Mouse (Mus musculus) Patski (cell line): ENCODE data around the gene Yipf2. TPM values are rescaled to one million over a fixed set of nuclear protein-coding genes. Genes with fewer than 3 reads are reported as not detected.
"Not testable (repeated sequence)": the region's sequence is repeated elsewhere in the genome, so short reads cannot be mapped to it uniquely, and the experiment has no call there.

Source experiments
- ATAC-seq: fragments of 100-300 bp; one replicate; pipeline ENCODE4 v1.8.0; 2021
- CTCF ChIA-PET: fragments of 350-600 bp; sonication (Branson Sonifier 250); formaldehyde crosslinking; loops from one replicate; lab custom pipeline; 2022; ENCODE audit warnings: inconsistent platforms; lab: Charles Lee
- POLR2A ChIA-PET: fragments of 350-600 bp; sonication (Branson Sonifier 250); formaldehyde crosslinking; loops from one replicate; lab custom pipeline; 2022; ENCODE audit warnings: antibody characterized with exemption, inconsistent platforms; lab: Charles Lee
- DNase-seq: peaks from one replicate; pipeline ENCODE4 v3.0.0-alpha.2; 2011; ENCODE audit warnings: low read depth, low spot score
- H3K27me3 ChIP-seq: fragments of 371-371 bp; one replicate; pipeline ENCODE4 v1.5.1; 2021
- CTCF ChIP-seq: fragments of 100-300 bp; IDR thresholded peaks from one replicate; pipeline ENCODE4 v1.5.1; 2021
- in situ Hi-C: fragments of 300-500 bp; cut with MboI; formaldehyde crosslinking; loops from 3 replicates; pipeline ENCODE4 v1.11.1; 2018; ENCODE audit warnings: low pct_unique_long_range_greater_than_20kb, mixed read lengths
- polyA plus RNA-seq: library from polyadenylated mRNA; unstranded; gene quantifications from one replicate; pipeline ENCODE4 v1.2.3, GENCODE M21; 2021

Gene Yipf2
- polyA plus RNA-seq, 1 experiment from 2014 or later: 39.0 TPM

GRCm38 (mm10) chr9:21545916-21546788 is 46.5 kb downstream of the Yipf2 start:
- ChIA-PET CTCF (interaction anchor here (0.7 to 1.3 kb wide), 9 partner anchors 9 to 73 kb away, joined by 3 to 6 read pairs (median 4); partner anchors contain the start of genes Timm29, Tmed1 and Yipf2), POLR2A (interaction anchor here (1.0 to 1.2 kb wide), 2 partner anchors 12 to 37 kb away, joined by 3 to 4 read pairs; no protein-coding TSS in a partner anchor)
- no peaks in the 10 kb centered on the region for H3K27me3 ChIP-seq
- in situ Hi-C loops: loop anchor here (5.0 kb wide), 1 partner anchor 46 kb away; the partner anchor contains the start of genes Timm29 and Yipf2
- DNase-seq: peak; percentile 87
- peak; percentile 87 for ATAC-seq
- TF ChIP-seq CTCF: peak; percentile 96

GRCm38 (mm10) chr9:21545351-21545915 is 47.2 kb downstream of the Yipf2 start:
- ChIA-PET POLR2A (interaction anchor here (1.0 to 1.2 kb wide), 2 partner anchors 11 to 36 kb away, joined by 3 to 4 read pairs; no protein-coding TSS in a partner anchor), CTCF (interaction anchor here (0.7 to 1.3 kb wide), 8 partner anchors 10 to 56 kb away, joined by 3 to 6 read pairs (median 4); partner anchors contain the start of genes Timm29, Tmed1 and Yipf2)
- TF ChIP-seq CTCF: no peak
- H3K27me3 ChIP-seq: no peaks in the 10 kb centered on the region
- in situ Hi-C loops: loop anchor here (5.0 kb wide), 1 partner anchor 47 kb away; the partner anchor contains the start of genes Timm29 and Yipf2
- ATAC-seq (peak; percentile 21), DNase-seq (no peak)

- H3K27me3 ChIP-seq, DNase-seq, CTCF ChIA-PET, POLR2A ChIA-PET, ATAC-seq, in situ Hi-C loops: not testable (repeated sequence)
Measured at GRCm38 (mm10) chr9:21542001-21542400, 50.6 kb downstream of the Yipf2 start.

GRCm38 (mm10) chr9:21539981-21540753 is 52.5 kb downstream of the Yipf2 start:
- ChIA-PET CTCF (no interaction called here), POLR2A (interaction anchor here (1.1 kb wide), 1 partner anchor 74 kb away, joined by 3 read pairs; no protein-coding TSS in a partner anchor)
- in situ Hi-C loops: no loop called here
- DNase-seq (no peak), ATAC-seq (no peak)
- TF ChIP-seq CTCF: no peak
- no peaks in the 10 kb centered on the region for H3K27me3 ChIP-seq

Other genes starting within 250 kb of the Yipf2 start
- 110 TPM for gene Ilf3, start 225.0 kb downstream of the Yipf2 start, polyA plus RNA-seq
- 30.2 TPM for gene Qtrt1, start 181.0 kb downstream of the Yipf2 start, polyA plus RNA-seq
- gene Dnm2, start 167.9 kb downstream of the Yipf2 start, polyA plus RNA-seq: 75.2 TPM
- 63.0 TPM for gene Tmed1, start 82.6 kb downstream of the Yipf2 start, polyA plus RNA-seq
- gene AB124611, start 66.7 kb downstream of the Yipf2 start, polyA plus RNA-seq: not detected
- gene Carm1, start 45.9 kb downstream of the Yipf2 start, polyA plus RNA-seq: 61.7 TPM
- gene Timm29, start 106 bp downstream of the Yipf2 start, polyA plus RNA-seq: 38.9 TPM
- 89.3 TPM for gene Smarca4, start 23.3 kb upstream of the Yipf2 start, polyA plus RNA-seq
- gene Ldlr, start 130.7 kb upstream of the Yipf2 start, polyA plus RNA-seq: 38.4 TPM
- 38.3 TPM for gene Spc24, start 167.5 kb upstream of the Yipf2 start, polyA plus RNA-seq
- 62.4 TPM for gene Kank2, start 205.9 kb upstream of the Yipf2 start, polyA plus RNA-seq
- 15.2 TPM for gene Angptl8, start 242.7 kb upstream of the Yipf2 start, polyA plus RNA-seq